Mouse (Mus musculus) c-Kit-positive CD71-negative TER-119-negative erythroid progenitor cells, embryonic 14.5 days (primary cell): Measurements from ENCODE around the gene Pigs.

ENCODE experiments used
- DNase-seq: peaks from one replicate; pipeline ENCODE4 v3.0.0-alpha.2; 2013; ENCODE audit warnings: low read depth

The Pigs gene

GRCm38 (mm10) chr11:78364103-78364502, 35.9 kb downstream of the Pigs start:
- no peak for DNase-seq

GRCm38 (mm10) chr11:78367456-78368225, 39.4 kb downstream of the Pigs start:
- no peak for DNase-seq

- DNase-seq: no peak
These were observed 42.2 kb downstream of the Pigs start for GRCm38 (mm10) chr11:78370389-78370788.

DNA sequence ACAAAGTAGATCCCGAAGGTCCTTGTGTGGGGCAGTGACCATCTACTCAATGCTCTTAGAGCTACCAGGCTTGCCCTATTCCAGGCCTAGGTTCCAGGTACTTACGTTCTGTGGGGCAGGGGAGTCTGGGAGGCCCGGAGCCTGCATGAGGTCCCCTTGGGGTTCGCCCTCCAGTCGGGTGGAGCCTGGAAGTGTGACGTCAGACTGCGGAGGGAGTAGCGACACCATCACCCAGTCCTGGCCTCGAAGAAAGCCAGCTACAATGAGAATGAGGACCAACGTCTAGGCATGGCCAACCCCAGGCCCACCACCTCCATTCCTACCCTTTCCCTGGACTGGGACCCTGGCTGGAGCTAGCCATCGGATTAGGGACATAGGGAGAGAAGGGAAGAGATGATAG, 43.5 kb downstream of the Pigs start:
- no peak for DNase-seq

DNA sequence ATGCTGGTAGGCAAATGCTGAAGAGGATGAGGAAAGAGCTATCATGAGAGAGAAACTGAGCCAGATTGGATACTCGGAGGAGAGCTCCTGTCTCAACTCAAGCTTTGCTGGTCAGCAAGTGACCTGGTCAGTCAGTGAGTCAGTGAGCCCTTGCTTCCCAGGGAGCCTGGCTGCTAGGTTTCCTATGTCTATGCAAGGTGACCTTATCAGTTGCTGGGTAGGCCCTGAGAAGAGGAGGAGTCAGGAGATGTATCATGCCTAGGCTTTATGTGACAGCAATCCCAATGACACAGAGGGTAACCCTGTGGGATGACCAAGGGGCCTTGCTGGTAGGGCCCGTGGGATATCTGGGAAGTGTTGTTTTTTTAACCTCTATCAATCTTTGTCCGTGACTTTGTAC, 44.0 kb downstream of the Pigs start:
- no peak for DNase-seq

- no peak for DNase-seq
These were observed 44.4 kb downstream of the Pigs start for GRCm38 (mm10) chr11:78372610-78373009.

GRCm38 (mm10) chr11:78374147-78374546, 45.9 kb downstream of the Pigs start:
- no peak for DNase-seq

GRCm38 (mm10) chr11:78377549-78378159, 49.4 kb downstream of the Pigs start:
- DNase-seq: no peak

DNA sequence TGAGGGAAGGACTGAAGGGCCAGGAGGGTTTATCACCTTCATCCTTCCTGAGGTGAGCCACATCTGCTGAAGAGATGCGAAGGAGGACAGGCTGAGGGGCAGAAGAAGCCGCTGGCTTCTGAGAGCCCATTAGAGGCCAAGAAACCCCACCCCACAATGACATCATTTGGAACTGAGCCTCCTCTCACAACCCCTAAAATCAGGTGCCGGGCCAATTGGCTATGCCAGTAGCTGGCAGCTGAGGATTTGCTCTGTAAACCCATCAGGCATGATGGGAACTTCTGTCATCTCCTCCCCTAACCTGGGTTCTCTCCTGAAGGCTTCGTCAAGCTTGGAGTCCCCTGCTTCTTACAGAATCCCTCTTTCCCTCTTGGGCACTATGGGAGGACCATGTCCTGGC, 52.1 kb downstream of the Pigs start:
- no peak for DNase-seq

GRCm38 (mm10) chr11:78380996-78381395, 52.8 kb downstream of the Pigs start:
- no peak for DNase-seq

DNA sequence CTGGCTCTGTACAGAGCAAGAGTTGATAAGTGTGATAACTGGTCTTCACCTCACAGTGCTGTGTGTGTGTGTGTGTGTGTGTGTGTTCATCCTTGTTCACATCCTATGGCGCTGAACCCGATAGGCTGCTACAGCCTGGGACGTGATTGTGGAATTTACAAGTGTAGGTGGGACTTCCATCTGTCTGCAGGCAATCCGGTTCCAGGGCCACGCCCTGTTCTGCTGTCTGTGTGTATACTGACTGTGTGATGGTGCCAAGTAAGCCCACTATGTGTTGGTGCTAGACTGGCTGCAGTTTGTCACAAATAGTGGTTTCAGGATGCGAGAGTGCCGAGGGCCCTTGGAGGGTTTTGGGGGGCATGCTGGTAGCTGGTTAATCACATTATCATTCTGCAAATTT, 54.1 kb downstream of the Pigs start:
- no peak for DNase-seq

- DNase-seq: no peak
These were observed 54.5 kb downstream of the Pigs start for GRCm38 (mm10) chr11:78382701-78383100.

DNA sequence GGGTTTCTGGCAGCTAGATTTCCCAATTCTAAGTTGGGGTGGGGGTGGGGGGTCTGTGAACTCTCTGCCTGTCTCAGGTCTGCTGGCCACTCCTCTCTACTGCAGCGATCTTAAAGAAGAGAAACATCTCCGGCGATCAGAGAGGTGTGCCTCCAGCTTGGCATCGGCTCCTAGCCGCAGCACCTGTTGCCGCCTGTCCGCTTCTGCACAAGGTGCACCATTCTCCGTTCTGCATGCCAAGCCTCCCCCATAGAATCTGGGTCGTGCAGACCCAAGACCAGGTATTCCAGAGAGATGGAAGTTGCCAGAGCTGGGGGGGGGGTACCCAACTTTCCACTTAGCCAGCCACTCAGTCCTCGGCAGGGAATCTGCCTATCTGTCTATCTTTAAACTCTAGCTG, 57.6 kb downstream of the Pigs start:
- DNase-seq: no peak

DNA sequence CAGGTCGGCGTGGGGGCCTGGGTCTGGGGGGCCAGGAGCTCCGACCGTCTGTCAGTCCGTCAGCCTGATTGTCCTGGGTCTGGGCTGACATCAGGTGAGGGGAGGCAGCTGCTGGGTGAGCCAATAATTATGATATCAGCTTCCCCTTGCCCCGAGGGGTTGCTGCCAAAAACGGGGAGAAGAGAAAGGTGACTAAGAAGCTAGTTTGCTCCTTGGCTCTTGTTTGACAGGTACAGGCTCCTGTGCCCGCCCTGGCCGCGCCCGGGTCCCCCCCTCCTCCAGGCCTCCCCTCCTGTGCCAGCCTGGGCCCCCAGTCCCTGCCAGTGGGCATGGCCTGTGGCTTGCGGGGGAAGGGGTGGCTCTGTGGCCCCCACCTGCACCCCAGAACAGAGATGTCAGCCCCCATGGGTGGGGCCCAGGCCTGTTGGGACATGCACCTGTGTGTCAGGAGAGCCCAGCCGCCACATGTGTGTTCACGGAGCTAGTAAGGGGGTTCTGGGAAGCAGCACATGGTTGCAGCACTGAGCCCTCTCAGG, 58.4 kb downstream of the Pigs start, which contains the start of gene Foxn1:
Foxn1 (minus strand) TSS at position 51 of the 536 bp plus-strand sequence.
- DNase-seq: no peak
